Mouse (Mus musculus) MN1 (cell line): Measurements from ENCODE around the gene Wnt4.

ENCODE experiments used
- DNase-seq: peaks from one replicate; pipeline ENCODE4 v3.0.0-alpha.2; 2016; ENCODE audit warnings: low spot score

Wnt4 gene

GRCm38 (mm10) chr4:137279346-137279745 is 2.1 kb downstream of the Wnt4 start:
- DNase-seq, result no peak

- no peak for DNase-seq
Measured at GRCm38 (mm10) chr4:137281273-137281672, 4.0 kb downstream of the Wnt4 start.

- no peak for DNase-seq
Measured at GRCm38 (mm10) chr4:137282122-137282521, 4.8 kb downstream of the Wnt4 start.

- DNase-seq, result peak; percentile 37
Measured at GRCm38 (mm10) chr4:137282584-137283406, 5.5 kb downstream of the Wnt4 start.

GRCm38 (mm10) chr4:137283407-137283732 is 6.1 kb downstream of the Wnt4 start:
- no peak for DNase-seq

- peak; percentile 75 for DNase-seq
Measured at GRCm38 (mm10) chr4:137285876-137286661, 8.8 kb downstream of the Wnt4 start.

- DNase-seq, result peak; percentile 65
Measured at GRCm38 (mm10) chr4:137286662-137286953, 9.3 kb downstream of the Wnt4 start.

GRCm38 (mm10) chr4:137287206-137287605 is 9.9 kb downstream of the Wnt4 start:
- peak; percentile 90 for DNase-seq

- peak; percentile 83 for DNase-seq
Measured at GRCm38 (mm10) chr4:137287818-137288217, 10.5 kb downstream of the Wnt4 start.

- no peak for DNase-seq
Measured at GRCm38 (mm10) chr4:137289701-137290100, 12.4 kb downstream of the Wnt4 start.

- DNase-seq, result no peak
Measured at GRCm38 (mm10) chr4:137290250-137290649, 13.0 kb downstream of the Wnt4 start.

- DNase-seq, result no peak
Measured at GRCm38 (mm10) chr4:137292625-137293024, 15.3 kb downstream of the Wnt4 start.

- no peak for DNase-seq
Measured at GRCm38 (mm10) chr4:137294032-137294431, 16.7 kb downstream of the Wnt4 start.

GRCm38 (mm10) chr4:137294474-137294873 is 17.2 kb downstream of the Wnt4 start:
- no peak for DNase-seq

- DNase-seq, result no peak
Measured at GRCm38 (mm10) chr4:137294951-137295350, 17.7 kb downstream of the Wnt4 start.

- peak; percentile 70 for DNase-seq
Measured at GRCm38 (mm10) chr4:137297611-137298010, 20.3 kb downstream of the Wnt4 start.

- peak; percentile 73 for DNase-seq
Measured at GRCm38 (mm10) chr4:137298406-137298805, 21.1 kb downstream of the Wnt4 start.

- DNase-seq, result no peak
Measured at GRCm38 (mm10) chr4:137300227-137300626, 22.9 kb downstream of the Wnt4 start.

GRCm38 (mm10) chr4:137301635-137302034 is 24.3 kb downstream of the Wnt4 start:
- no peak for DNase-seq

- no peak for DNase-seq
Measured at GRCm38 (mm10) chr4:137304106-137304505, 26.8 kb downstream of the Wnt4 start.

- no peak for DNase-seq
Measured at GRCm38 (mm10) chr4:137305066-137305465, 27.8 kb downstream of the Wnt4 start.

- no peak for DNase-seq
Measured at GRCm38 (mm10) chr4:137305831-137306576, 28.7 kb downstream of the Wnt4 start.

- DNase-seq, result no peak
Measured at GRCm38 (mm10) chr4:137306577-137306888, 29.2 kb downstream of the Wnt4 start.
